Mouse (Mus musculus) lung, postnatal 0 days (tissue): ENCODE data around the gene Tmem115.

ENCODE experiments used
- CTCF ChIP-seq: IDR thresholded peaks from 2 replicates; pipeline ENCODE4 v1.5.1; 2016; ENCODE audit warnings: antibody characterized with exemption, mild to moderate bottlenecking
- EP300 ChIP-seq: IDR thresholded peaks from 2 replicates; pipeline ENCODE4 v1.6.1; 2016; ENCODE audit warnings: antibody characterized with exemption, mild to moderate bottlenecking, control low read depth

- TF ChIP-seq CTCF (no peak), EP300 (no peak)
Measured at GRCm38 (mm10) chr9:107544729-107545128, 11.0 kb downstream of the Tmem115 start.
